Mouse (Mus musculus): Measurements from ENCODE around the gene Rpl3. TPM values are rescaled to one million over a fixed set of nuclear protein-coding genes. Genes with fewer than 3 reads are reported as not detected.

Gene Rpl3
- polyA plus RNA-seq (2014; fragmentation: Nextera tagmentation; extraction: Ambion mirVana) = 763 and 822 TPM in 2 replicates

GRCm38 (mm10) chr15:80091121-80091955, at the start of gene Rpl3, which contains the start of gene Syngr1:
Gene Rpl3, minus strand, starts transcription at chr15:80091868.
Gene Syngr1, plus strand, starts transcription at chr15:80091334.
- WGBS = 2% methylated on average over 63 of the region's 86 CpGs
- ATAC-seq (ENCODE audit: insufficient number of reproducible peaks, insufficient read depth, low FRiP score, low read depth) = peak; percentile 42

GRCm38 (mm10) chr15:80140878-80141277, 49.2 kb upstream of the Rpl3 start:
- Histone ChIP-seq H3K9ac (ENCODE audit: low read length) (no peak overlapping the region), H3K9me3 (ENCODE audit: control insufficient read depth, low read length) (0 out of 2 replicates have a peak, but pooled peaks cover 2% of the 10 kb centered on the region), H3K4me3 (ENCODE audit: control insufficient read depth in 1 of 2, insufficient read depth in 1 of 2, low read depth in 1 of 2, low read length in 2 of 2) (no peak overlapping the region), H3K27me3 (ENCODE audit: control insufficient read depth, insufficient read depth, low read length) (no peaks in the 10 kb centered on the region), H3K27ac (replicated peaks in 1 of 2; ENCODE audit: control insufficient read depth in 1 of 2, insufficient read depth in 1 of 2, low read depth in 2 of 2, low read length in 2 of 2) (no peak overlapping the region), H3K4me2 (ENCODE audit: low read length) (no peak overlapping the region), H3K36me3 (ENCODE audit: control insufficient read depth, insufficient read depth, low read length) (peaks cover 58% of the 10 kb centered on the region), H3K4me1 (ENCODE audit: control insufficient read depth in 2 of 2, insufficient read depth in 2 of 2, low read length in 2 of 2) (peaks cover 6 to 31% of the 10 kb centered on the region in 2 experiments)
- WGBS = 77% methylated on average over 3 of the region's 3 CpGs
- ATAC-seq (ENCODE audit: insufficient number of reproducible peaks, insufficient read depth, low FRiP score, low read depth) = no peak

More at GRCm38 (mm10) chr15:80091121-80091955, at the start of gene Rpl3, which contains the start of gene Syngr1:
- H3K27me3 ChIP-seq (ENCODE audit: control insufficient read depth, insufficient read depth, low read length) = peaks cover 31% of the 10 kb centered on the region
- H3K4me1 ChIP-seq (ENCODE audit: control insufficient read depth in 2 of 2, insufficient read depth in 2 of 2, low read length in 2 of 2) = peaks cover 2 to 3% of the 10 kb centered on the region in 2 experiments; a peak in 1 of 4 replicates
- no peak within 1 kb of the TSS for H3K27ac ChIP-seq (replicated peaks in 1 of 2; ENCODE audit: control insufficient read depth in 1 of 2, insufficient read depth in 1 of 2, low read depth in 2 of 2, low read length in 2 of 2)
- peak within 1 kb of the TSS; percentile 75 for H3K9ac ChIP-seq (ENCODE audit: low read length)
- no peaks in the 10 kb centered on the region for H3K9me3 ChIP-seq (ENCODE audit: control insufficient read depth, low read length)
- peak within 1 kb of the TSS; percentile 56 to 72 for H3K4me3 ChIP-seq (ENCODE audit: control insufficient read depth in 1 of 2, insufficient read depth in 1 of 2, low read depth in 1 of 2, low read length in 2 of 2)
- no peaks in the 10 kb centered on the region for H3K36me3 ChIP-seq (ENCODE audit: control insufficient read depth, insufficient read depth, low read length)
- H3K4me2 ChIP-seq (ENCODE audit: low read length) = peak within 1 kb of the TSS; percentile 72

GRCm38 (mm10) chr15:80140302-80140701, 48.6 kb upstream of the Rpl3 start:
- no peak overlapping the region for H3K4me3 ChIP-seq (ENCODE audit: control insufficient read depth in 1 of 2, insufficient read depth in 1 of 2, low read depth in 1 of 2, low read length in 2 of 2)
- no peak overlapping the region for H3K9ac ChIP-seq (ENCODE audit: low read length)
- H3K9me3 ChIP-seq (ENCODE audit: control insufficient read depth, low read length) = 0 out of 2 replicates have a peak, but pooled peaks cover 2% of the 10 kb centered on the region
- peaks cover 6 to 34% of the 10 kb centered on the region in 2 experiments for H3K4me1 ChIP-seq (ENCODE audit: control insufficient read depth in 2 of 2, insufficient read depth in 2 of 2, low read length in 2 of 2)
- H3K27me3 ChIP-seq (ENCODE audit: control insufficient read depth, insufficient read depth, low read length) = no peaks in the 10 kb centered on the region
- 96% methylated on average over 2 of the region's 2 CpGs for WGBS
- no peak overlapping the region for H3K4me2 ChIP-seq (ENCODE audit: low read length)
- H3K36me3 ChIP-seq (ENCODE audit: control insufficient read depth, insufficient read depth, low read length) = peaks cover 55% of the 10 kb centered on the region
- no peak overlapping the region for H3K27ac ChIP-seq (replicated peaks in 1 of 2; ENCODE audit: control insufficient read depth in 1 of 2, insufficient read depth in 1 of 2, low read depth in 2 of 2, low read length in 2 of 2)
- no peak for ATAC-seq (ENCODE audit: insufficient number of reproducible peaks, insufficient read depth, low FRiP score, low read depth)

- Histone ChIP-seq H3K36me3 (ENCODE audit: control insufficient read depth, insufficient read depth, low read length) (peaks cover 38% of the 10 kb centered on the region), H3K9me3 (ENCODE audit: control insufficient read depth, low read length) (0 out of 2 replicates have a peak, but pooled peaks cover 2% of the 10 kb centered on the region), H3K27ac (replicated peaks in 1 of 2; ENCODE audit: control insufficient read depth in 1 of 2, insufficient read depth in 1 of 2, low read depth in 2 of 2, low read length in 2 of 2) (peak overlapping the region; percentile 6 to 50; a peak in 2 of 4 replicates), H3K4me1 (ENCODE audit: control insufficient read depth in 2 of 2, insufficient read depth in 2 of 2, low read length in 2 of 2) (peaks cover 18 to 50% of the 10 kb centered on the region in 2 experiments), H3K4me2 (ENCODE audit: low read length) (no peak overlapping the region), H3K4me3 (ENCODE audit: control insufficient read depth in 1 of 2, insufficient read depth in 1 of 2, low read depth in 1 of 2, low read length in 2 of 2) (no peak overlapping the region), H3K27me3 (ENCODE audit: control insufficient read depth, insufficient read depth, low read length) (no peaks in the 10 kb centered on the region), H3K9ac (ENCODE audit: low read length) (peak overlapping the region; percentile 34)
- WGBS = 56% methylated on average over 17 of the region's 17 CpGs
- no peak for ATAC-seq (ENCODE audit: insufficient number of reproducible peaks, insufficient read depth, low FRiP score, low read depth)
Observed at GRCm38 (mm10) chr15:80137945-80138791, 46.5 kb upstream of the Rpl3 start.

GRCm38 (mm10) chr15:80136645-80137044, 45.0 kb upstream of the Rpl3 start:
- ATAC-seq (ENCODE audit: insufficient number of reproducible peaks, insufficient read depth, low FRiP score, low read depth) = no peak
- Histone ChIP-seq H3K9ac (ENCODE audit: low read length) (no peak overlapping the region), H3K4me1 (ENCODE audit: control insufficient read depth in 2 of 2, insufficient read depth in 2 of 2, low read length in 2 of 2) (peaks cover 18 to 50% of the 10 kb centered on the region in 2 experiments), H3K4me2 (ENCODE audit: low read length) (no peak overlapping the region), H3K27me3 (ENCODE audit: control insufficient read depth, insufficient read depth, low read length) (no peaks in the 10 kb centered on the region), H3K36me3 (ENCODE audit: control insufficient read depth, insufficient read depth, low read length) (peaks cover 23% of the 10 kb centered on the region), H3K4me3 (ENCODE audit: control insufficient read depth in 1 of 2, insufficient read depth in 1 of 2, low read depth in 1 of 2, low read length in 2 of 2) (no peak overlapping the region), H3K27ac (replicated peaks in 1 of 2; ENCODE audit: control insufficient read depth in 1 of 2, insufficient read depth in 1 of 2, low read depth in 2 of 2, low read length in 2 of 2) (0 out of 4 replicates have a peak overlapping the region, but pooled peaks of 1 of the 2 experiments have one; percentile 45), H3K9me3 (ENCODE audit: control insufficient read depth, low read length) (no peaks in the 10 kb centered on the region)
- 91% methylated on average over 3 of the region's 3 CpGs for WGBS

- Histone ChIP-seq H3K9me3 (ENCODE audit: control insufficient read depth, low read length) (no peaks in the 10 kb centered on the region), H3K4me2 (ENCODE audit: low read length) (no peak overlapping the region), H3K9ac (ENCODE audit: low read length) (peak overlapping the region; percentile 27; the same call in 1 of the 2 replicates), H3K4me3 (ENCODE audit: control insufficient read depth in 1 of 2, insufficient read depth in 1 of 2, low read depth in 1 of 2, low read length in 2 of 2) (no peak overlapping the region), H3K27ac (replicated peaks in 1 of 2; ENCODE audit: control insufficient read depth in 1 of 2, insufficient read depth in 1 of 2, low read depth in 2 of 2, low read length in 2 of 2) (peak overlapping the region; percentile 37 to 100; a peak in 2 of 4 replicates), H3K27me3 (ENCODE audit: control insufficient read depth, insufficient read depth, low read length) (no peaks in the 10 kb centered on the region), H3K4me1 (ENCODE audit: control insufficient read depth in 2 of 2, insufficient read depth in 2 of 2, low read length in 2 of 2) (peaks cover 18 to 50% of the 10 kb centered on the region in 2 experiments), H3K36me3 (ENCODE audit: control insufficient read depth, insufficient read depth, low read length) (peaks cover 12% of the 10 kb centered on the region)
- WGBS = 92% methylated on average over 2 of the region's 2 CpGs
- no peak for ATAC-seq (ENCODE audit: insufficient number of reproducible peaks, insufficient read depth, low FRiP score, low read depth)
Observed at GRCm38 (mm10) chr15:80135499-80135898, 43.8 kb upstream of the Rpl3 start.

- peaks cover 17 to 44% of the 10 kb centered on the region in 2 experiments for H3K4me1 ChIP-seq (ENCODE audit: control insufficient read depth in 2 of 2, insufficient read depth in 2 of 2, low read length in 2 of 2)
- H3K36me3 ChIP-seq (ENCODE audit: control insufficient read depth, insufficient read depth, low read length) = peaks cover 5% of the 10 kb centered on the region; the same call in 1 of the 2 replicates
- H3K4me3 ChIP-seq (ENCODE audit: control insufficient read depth in 1 of 2, insufficient read depth in 1 of 2, low read depth in 1 of 2, low read length in 2 of 2) = peak overlapping the region; percentile 74 to 85
- peak overlapping the region; percentile 98 to 100 for H3K27ac ChIP-seq (replicated peaks in 1 of 2; ENCODE audit: control insufficient read depth in 1 of 2, insufficient read depth in 1 of 2, low read depth in 2 of 2, low read length in 2 of 2)
- peak overlapping the region; percentile 98 for H3K4me2 ChIP-seq (ENCODE audit: low read length)
- H3K9me3 ChIP-seq (ENCODE audit: control insufficient read depth, low read length) = no peaks in the 10 kb centered on the region
- 8% methylated on average over 9 of the region's 9 CpGs for WGBS
- peak overlapping the region; percentile 95 for H3K9ac ChIP-seq (ENCODE audit: low read length)
- no peaks in the 10 kb centered on the region for H3K27me3 ChIP-seq (ENCODE audit: control insufficient read depth, insufficient read depth, low read length)
- ATAC-seq (ENCODE audit: insufficient number of reproducible peaks, insufficient read depth, low FRiP score, low read depth) = no peak
Observed at GRCm38 (mm10) chr15:80134450-80134847, 42.8 kb upstream of the Rpl3 start.

Data from heart, embryonic 14.5 days (tissue).